Mouse (Mus musculus): ENCODE data around the gene Rpl18.

Rpl18 gene

DNA sequence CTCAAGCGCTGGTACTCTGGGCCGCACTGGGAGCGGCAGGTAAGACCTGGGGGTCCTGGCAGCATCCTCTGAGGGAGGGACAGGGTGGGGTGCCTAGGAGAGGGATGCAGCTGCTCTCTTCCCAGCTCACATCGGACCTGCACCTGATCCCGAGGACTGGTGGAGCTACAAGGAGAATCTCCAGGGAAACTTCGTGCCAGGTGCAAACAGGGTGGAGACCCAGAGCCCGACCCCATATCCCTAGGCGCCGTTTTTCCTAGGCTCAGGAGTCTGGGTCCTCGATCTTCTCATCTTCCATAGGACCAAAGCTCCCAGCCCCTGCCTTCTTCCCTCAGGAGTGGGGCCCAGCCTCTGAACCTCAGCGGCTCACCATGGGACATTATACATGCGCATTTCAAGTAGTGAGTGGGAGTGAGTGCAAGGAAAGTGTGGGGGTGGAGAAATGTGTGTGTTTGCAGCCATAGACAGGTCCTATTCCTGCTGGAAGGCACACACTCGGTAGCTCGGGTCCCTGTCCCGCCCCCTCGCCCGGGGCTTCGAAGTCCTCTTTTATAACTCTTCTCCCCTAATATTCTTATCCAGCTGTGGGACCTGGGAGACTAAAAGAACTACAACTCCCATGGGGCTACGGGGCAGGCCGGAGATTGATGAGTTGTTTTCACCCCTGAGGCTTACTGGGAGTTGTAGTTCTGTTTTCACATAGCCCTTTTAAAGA, 14.8 kb upstream of the Rpl18 start:
- DNase-seq (ENCODE audit: low spot score) = no peak

- DNase-seq (ENCODE audit: low spot score) = no peak
Measured at GRCm38 (mm10) chr7:45701072-45701471, 14.2 kb upstream of the Rpl18 start.

GRCm38 (mm10) chr7:45701607-45702006, 13.7 kb upstream of the Rpl18 start:
- DNase-seq (ENCODE audit: low spot score) = no peak

DNA sequence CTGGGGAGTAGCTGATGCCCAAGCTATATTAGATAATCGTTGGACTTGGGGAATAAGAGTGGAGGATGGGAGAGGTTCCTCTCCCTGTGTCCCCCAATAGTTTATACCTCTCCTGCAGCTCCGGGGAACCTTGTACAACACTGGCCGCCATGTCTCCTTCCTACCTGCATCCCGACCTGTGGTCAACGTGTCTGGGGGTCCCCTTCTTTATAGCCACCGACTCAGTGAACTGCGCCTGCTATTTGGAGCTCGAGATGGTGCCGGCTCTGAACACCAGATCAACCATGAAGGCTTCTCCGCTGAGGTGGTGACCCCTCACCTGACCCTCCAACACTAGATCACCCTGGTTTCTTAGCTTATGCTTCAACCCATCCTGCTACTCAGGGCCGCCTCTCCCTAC, 12.9 kb upstream of the Rpl18 start:
- DNase-seq (ENCODE audit: low spot score) = no peak

GRCm38 (mm10) chr7:45702809-45703520, 12.3 kb upstream of the Rpl18 start:
- DNase-seq (ENCODE audit: low spot score) = no peak

DNA sequence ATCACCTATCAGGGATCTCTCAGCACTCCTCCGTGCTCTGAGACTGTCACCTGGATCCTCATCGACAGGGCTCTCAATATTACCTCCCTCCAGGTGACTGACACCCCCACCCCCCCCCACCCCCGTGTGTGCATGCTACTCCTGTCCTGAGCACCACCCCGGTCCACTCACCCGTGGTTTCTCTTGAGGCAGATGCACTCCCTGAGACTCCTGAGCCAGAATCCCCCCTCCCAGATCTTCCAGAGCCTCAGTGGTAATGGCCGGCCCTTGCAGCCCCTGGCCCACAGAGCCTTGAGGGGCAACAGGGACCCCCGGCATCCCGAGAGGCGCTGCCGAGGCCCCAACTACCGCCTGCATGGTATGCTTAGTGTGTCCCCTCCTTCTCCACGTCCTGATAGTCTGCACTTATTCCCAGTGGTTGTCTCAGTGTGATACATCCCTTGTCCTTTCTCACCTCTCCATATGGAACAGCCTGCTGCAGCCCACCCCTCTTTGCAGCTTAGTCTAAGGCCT, 11.7 kb upstream of the Rpl18 start:
- no peak for DNase-seq (ENCODE audit: low spot score)

DNA sequence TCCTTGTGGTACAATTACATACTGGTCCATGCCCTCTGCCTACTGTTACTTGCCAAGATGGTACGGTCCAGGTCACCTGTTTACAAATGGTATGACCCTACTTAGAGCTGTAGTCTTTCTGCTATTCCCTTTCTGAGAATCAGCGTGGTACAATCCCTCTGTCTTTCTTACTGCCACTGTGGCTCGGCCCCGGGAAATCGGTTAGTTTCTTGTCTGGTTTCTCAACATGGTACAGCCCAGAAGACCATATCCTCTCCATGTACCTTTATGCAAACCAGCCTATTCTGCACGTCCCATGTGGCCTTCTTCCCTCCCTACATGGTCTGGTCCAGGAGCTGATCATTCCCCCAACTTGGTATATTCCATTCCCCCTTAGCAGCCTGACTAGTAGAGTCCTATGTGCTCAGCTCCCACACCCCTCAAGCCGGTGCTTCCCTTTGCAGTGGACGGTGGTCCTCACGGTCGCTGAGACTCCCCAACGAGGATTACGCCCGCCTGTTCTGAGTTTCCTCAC, 11.2 kb upstream of the Rpl18 start:
- no peak for DNase-seq (ENCODE audit: low spot score)

DNA sequence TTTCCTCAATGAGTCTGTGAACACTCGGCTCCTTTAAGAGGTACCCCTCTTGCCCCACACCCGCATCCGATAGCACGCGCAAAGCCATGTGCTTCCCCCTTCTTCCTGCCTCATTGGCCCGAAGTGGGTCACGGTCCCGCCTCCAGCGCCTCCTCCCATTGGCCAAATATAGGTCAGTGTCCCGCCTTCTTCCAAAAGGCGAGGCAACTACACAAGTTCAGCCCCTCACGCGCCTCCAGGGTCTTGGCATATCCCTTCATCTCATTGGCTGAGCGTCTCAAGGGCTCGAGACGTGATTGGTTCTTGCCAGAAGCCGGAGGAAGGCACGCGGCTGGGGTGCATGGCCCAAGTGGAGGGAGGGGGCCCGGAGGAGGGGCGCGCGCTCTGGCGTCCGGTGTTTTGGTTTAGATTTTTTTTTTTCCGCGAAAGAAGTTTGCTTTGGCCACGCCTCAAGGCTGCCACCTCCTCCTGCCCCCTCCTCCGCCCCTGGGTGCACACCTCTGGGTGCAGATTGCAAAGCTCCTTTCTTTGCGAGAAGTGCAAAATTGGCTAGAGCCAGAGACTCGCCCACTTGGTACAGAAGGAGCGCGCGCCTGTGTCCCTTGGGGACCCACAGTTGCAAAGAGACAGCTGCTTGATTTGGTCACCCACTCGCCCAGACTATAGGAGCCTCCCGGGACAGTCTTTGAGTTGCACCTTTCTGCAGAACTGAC, 10.4 kb upstream of the Rpl18 start, which contains the start of gene Dbp:
TSS of gene Dbp (plus strand) at position 359 of the 713 bp plus-strand sequence.
- DNase-seq (ENCODE audit: low spot score) = peak; percentile 94

DNA sequence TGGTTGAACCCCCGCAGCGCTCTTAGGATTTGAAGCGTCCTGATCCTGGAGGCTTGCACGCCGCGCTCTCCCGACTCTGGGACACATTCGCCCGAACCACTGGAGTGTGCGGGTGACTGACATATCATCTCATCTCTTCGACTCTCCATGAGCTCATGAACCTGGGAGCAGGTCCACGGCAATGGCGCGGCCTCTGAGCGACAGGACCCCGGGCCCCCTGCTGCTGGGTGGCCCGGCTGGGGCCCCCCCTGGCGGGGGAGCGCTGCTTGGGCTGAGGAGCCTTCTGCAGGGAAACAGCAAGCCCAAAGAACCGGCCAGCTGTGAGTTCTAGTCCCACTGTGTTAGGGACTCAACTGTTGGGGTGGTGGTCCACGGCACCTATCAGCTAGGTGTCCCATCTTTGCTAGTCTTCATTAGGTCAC, 9.8 kb upstream of the Rpl18 start:
- DNase-seq (ENCODE audit: low spot score) = no peak

- DNase-seq (ENCODE audit: low spot score) = peak; percentile 74
Measured at GRCm38 (mm10) chr7:45705873-45706281, 9.4 kb upstream of the Rpl18 start.

DNA sequence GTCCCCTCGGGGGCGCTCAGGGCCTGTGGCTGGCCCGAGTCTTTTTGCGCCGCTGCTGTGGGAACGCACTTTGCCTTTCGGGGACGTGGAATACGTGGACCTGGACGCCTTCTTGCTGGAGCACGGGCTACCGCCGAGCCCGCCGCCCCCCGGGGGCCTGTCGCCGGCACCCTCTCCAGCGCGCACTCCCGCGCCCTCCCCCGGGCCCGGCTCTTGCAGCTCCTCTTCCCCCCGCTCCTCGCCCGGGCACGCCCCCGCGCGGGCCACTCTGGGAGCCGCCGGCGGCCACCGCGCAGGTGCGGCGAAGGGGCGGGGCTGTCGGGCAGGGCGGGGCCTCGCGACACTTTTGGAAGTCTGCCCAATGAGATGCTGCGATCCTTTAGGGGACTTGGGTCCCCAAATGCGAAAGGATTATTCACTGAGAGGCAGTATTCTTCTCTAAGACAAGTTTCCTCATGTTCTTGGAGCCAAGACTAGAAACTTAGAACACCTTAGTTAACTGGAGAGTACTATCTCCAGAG, 8.5 kb upstream of the Rpl18 start:
- DNase-seq (ENCODE audit: low spot score) = peak; percentile 88

- peak; percentile 97 for DNase-seq (ENCODE audit: low spot score)
Measured at GRCm38 (mm10) chr7:45707375-45707967, 7.8 kb upstream of the Rpl18 start.

DNA sequence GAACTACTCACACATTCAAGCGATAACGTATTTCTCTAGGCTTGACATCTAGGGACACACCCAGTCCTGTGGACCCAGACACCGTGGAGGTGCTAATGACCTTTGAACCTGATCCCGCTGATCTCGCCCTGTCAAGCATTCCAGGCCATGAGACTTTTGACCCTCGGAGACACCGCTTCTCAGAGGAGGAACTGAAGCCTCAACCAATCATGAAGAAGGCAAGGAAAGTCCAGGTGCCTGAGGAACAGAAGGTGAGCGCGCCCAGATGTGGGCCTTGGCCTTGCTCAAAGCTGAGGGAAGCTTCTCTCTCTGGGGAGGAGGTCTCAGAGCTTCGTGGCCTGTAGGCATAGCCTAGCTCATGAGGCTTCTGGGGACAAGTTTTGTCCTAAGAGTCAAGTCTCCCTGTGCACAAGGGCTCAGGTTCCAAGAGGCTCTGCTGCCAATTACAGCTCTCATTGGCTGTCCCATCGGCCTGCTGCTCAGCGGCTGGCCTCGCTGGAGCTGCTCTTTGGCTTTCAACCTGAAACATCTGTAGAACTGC, 7.0 kb upstream of the Rpl18 start:
- no peak for DNase-seq (ENCODE audit: low spot score)

GRCm38 (mm10) chr7:45709036-45709435, 6.2 kb upstream of the Rpl18 start:
- no peak for DNase-seq (ENCODE audit: low spot score)

GRCm38 (mm10) chr7:45709677-45710355, 5.4 kb upstream of the Rpl18 start:
- DNase-seq (ENCODE audit: low spot score) = no peak

DNA sequence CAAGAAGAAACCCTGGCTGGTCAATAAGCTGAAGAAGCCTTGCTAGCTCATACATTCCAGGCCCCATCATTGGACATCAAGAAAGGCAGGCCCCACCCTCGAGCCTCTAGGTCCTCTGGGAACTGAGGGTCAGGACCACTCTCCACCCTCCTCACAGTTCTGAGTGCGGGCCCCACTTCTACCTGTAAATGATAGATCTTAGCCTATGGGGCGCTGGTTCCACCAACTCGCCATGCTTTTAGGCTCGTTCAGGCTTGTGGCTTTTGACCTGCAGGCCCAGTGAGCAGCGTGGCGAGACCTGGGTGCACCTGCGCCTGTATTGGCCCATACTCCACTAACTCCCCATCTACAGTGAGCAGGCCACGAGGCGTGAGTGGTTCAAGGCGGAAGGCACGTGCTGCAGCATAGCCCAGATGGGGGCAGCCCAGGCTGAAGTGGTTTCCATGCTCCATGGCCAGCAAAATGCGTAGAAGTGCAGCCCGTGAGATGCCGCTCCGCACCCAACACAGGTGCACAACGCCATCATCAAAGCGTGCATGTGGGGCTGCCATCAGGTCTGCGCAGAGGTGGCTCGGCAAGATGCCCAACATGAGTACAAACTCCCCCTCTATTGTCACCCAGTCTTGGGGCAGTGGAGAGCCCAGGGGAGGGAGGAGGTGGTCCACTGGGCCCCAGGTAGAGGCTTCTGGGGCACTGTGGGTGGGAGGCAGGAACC, 4.6 kb upstream of the Rpl18 start:
- DNase-seq (ENCODE audit: low spot score) = no peak

- no peak for DNase-seq (ENCODE audit: low spot score)
Measured at GRCm38 (mm10) chr7:45711316-45712021, 3.8 kb upstream of the Rpl18 start.

GRCm38 (mm10) chr7:45712022-45712757, 3.1 kb upstream of the Rpl18 start:
- DNase-seq (ENCODE audit: low spot score) = no peak

DNA sequence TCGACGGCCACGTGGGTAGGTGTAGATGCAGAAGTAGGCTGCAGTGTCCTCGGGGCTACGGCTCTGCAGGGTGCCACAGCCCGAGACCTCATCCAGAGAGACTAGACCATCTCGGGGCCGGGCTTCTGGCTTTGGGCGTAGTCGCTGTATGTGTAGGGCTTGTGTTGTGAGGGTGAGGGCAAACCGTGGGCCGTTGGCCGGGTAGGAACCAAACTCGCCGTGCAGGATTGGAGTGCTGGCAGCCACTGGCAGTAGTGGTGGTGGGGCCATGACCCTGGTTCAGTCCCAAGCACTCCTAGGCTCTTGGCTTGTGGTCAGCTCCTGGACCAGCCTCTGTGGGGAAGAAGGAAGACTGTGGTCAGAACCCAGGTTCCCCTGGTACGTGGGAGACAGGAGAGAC, 1.9 kb upstream of the Rpl18 start:
- no peak for DNase-seq (ENCODE audit: low spot score)

Data from ovary, postnatal 14 days (tissue).